7 mouse cellular contexts compared by ENCODE assay signal in genomic region chr11:73047542-73047996, GRCm38 (mm10). TPM values are rescaled to one million over a fixed set of nuclear protein-coding genes. Genes with fewer than 3 reads are reported as not detected.
DNase-seq lines count a peak whose midpoint lies in the region; ATAC-seq lines count a peak whose summit lies in the region.

Gene Ncbp3 (plus strand): TSS chr11:73047783.

- H3K9ac ChIP-seq in midbrain, embryonic 13.5 days (replicated peaks) = peak within 1 kb of the TSS; percentile 93

- WGBS in embryonic facial prominence, embryonic 10.5 days = under 1% methylated on average over 39 of the region's 39 CpGs
- under 1% methylated on average over 39 of the region's 39 CpGs for WGBS in limb, embryonic 10.5 days
- under 1% methylated on average over 39 of the region's 39 CpGs for WGBS in midbrain, embryonic 13.5 days

- no peaks in the 10 kb centered on the region for H3K9me3 ChIP-seq in embryonic facial prominence, embryonic 10.5 days
- no peaks in the 10 kb centered on the region for H3K9me3 ChIP-seq in limb, embryonic 10.5 days (replicated peaks)
- H3K9me3 ChIP-seq in midbrain, embryonic 13.5 days = no peaks in the 10 kb centered on the region

- H3K36me3 ChIP-seq in embryonic facial prominence, embryonic 10.5 days (replicated peaks) = peaks cover 28% of the 10 kb centered on the region
- peaks cover 29% of the 10 kb centered on the region for H3K36me3 ChIP-seq in limb, embryonic 10.5 days
- H3K36me3 ChIP-seq in midbrain, embryonic 13.5 days = peaks cover 13% of the 10 kb centered on the region

- peak; percentile 97 for ATAC-seq in midbrain, embryonic 13.5 days

- H3K4me1 ChIP-seq in embryonic facial prominence, embryonic 10.5 days = peaks cover 26% of the 10 kb centered on the region
- H3K4me1 ChIP-seq in limb, embryonic 10.5 days = peaks cover 26% of the 10 kb centered on the region
- H3K4me1 ChIP-seq in midbrain, embryonic 13.5 days (replicated peaks) = peaks cover 15% of the 10 kb centered on the region

- peak within 1 kb of the TSS; percentile 97 for H3K4me3 ChIP-seq in embryonic facial prominence, embryonic 10.5 days
- peak within 1 kb of the TSS; percentile 98 for H3K4me3 ChIP-seq in limb, embryonic 10.5 days
- H3K4me3 ChIP-seq in midbrain, embryonic 13.5 days (replicated peaks) = peak within 1 kb of the TSS; percentile 77

- DNase-seq in adrenal gland, postnatal 10 days = peak; percentile 99
- DNase-seq in embryonic facial prominence, embryonic 10.5 days (ENCODE audit: low spot score) = peak; percentile 96
- DNase-seq in gonadal fat pad, adult 2 months (ENCODE audit: low read depth) = peak; percentile 52
- DNase-seq in kidney, adult 11 months = peak; percentile 96
- DNase-seq in limb, embryonic 10.5 days (ENCODE audit: low spot score) = peak; percentile 95
- peak; percentile 96 for DNase-seq in spleen, adult 12 weeks (ENCODE audit: low spot score)

- peak within 1 kb of the TSS; percentile 95 for H3K27ac ChIP-seq in embryonic facial prominence, embryonic 10.5 days (replicated peaks)
- H3K27ac ChIP-seq in limb, embryonic 10.5 days = peak within 1 kb of the TSS; percentile 97
- H3K27ac ChIP-seq in midbrain, embryonic 13.5 days = peak within 1 kb of the TSS; percentile 89

- H3K27me3 ChIP-seq in embryonic facial prominence, embryonic 10.5 days (replicated peaks; ENCODE audit: low read depth, poor library complexity, severe bottlenecking) = no peaks in the 10 kb centered on the region
- H3K27me3 ChIP-seq in limb, embryonic 10.5 days (ENCODE audit: low read depth, poor library complexity, severe bottlenecking) = no peaks in the 10 kb centered on the region
- no peaks in the 10 kb centered on the region for H3K27me3 ChIP-seq in midbrain, embryonic 13.5 days

- peak within 1 kb of the TSS; percentile 80 for H3K4me2 ChIP-seq in midbrain, embryonic 13.5 days (replicated peaks)

RNA-seq across cellular contexts. Expression of gene Ncbp3, which starts in this region (rescaled TPM):
- 10 to 100 TPM in 1 of 2 experiments, 1 to 10 TPM in 1; 9.1 to 11.7 TPM for total RNA-seq in adrenal gland, postnatal 10 days (2021)
- 13.7 and 13.8 TPM in 2 replicates for polyA plus RNA-seq in embryonic facial prominence, embryonic 10.5 days (2016; fragmentation: Nextera tagmentation; extraction: Ambion mirVana)
- 2.4 and 2.9 TPM in 2 replicates for polyA plus RNA-seq in gonadal fat pad, adult 2 months (2012; rRNA removed)
- polyA plus RNA-seq in limb, embryonic 10.5 days (2016; fragmentation: Nextera tagmentation; extraction: Ambion mirVana) = 13.5 and 14.7 TPM in 2 replicates
- polyA plus RNA-seq in midbrain, embryonic 13.5 days (2015; fragmentation: Nextera tagmentation; extraction: Ambion mirVana) = 13.5 and 14.2 TPM in 2 replicates

Comparison
In these comparisons a context has a peak if more than half of its experiments do, and no peak if none do; other contexts are left out.
1. Peak in every context shown above with its lines: DNase-seq, ATAC-seq, H3K4me3 ChIP-seq and H3K27ac ChIP-seq.